Mouse (Mus musculus) heart, embryonic 16.5 days (tissue): ENCODE results near the gene Asic2. TPM values are rescaled to one million over a fixed set of nuclear protein-coding genes. Genes with fewer than 3 reads are reported as not detected.

Experiments
- ATAC-seq: fragments of 200-750 bp; cut with Nextera tagmentation; replicated peaks from 2 replicates; pipeline ENCODE4 v1.8.0; 2017; ENCODE audit warnings: moderate number of reproducible peaks; ENCODE audit not compliant: insufficient read depth, low FRiP score; ENCODE audit errors: extremely low read depth
- H3K27ac ChIP-seq: fragments of 300-500 bp; sonication (generic); 2 replicates; pipeline ENCODE4 v1.5.1; 2014; ENCODE audit warnings: mild to moderate bottlenecking, low read length, control low read depth, moderate library complexity
- H3K27me3 ChIP-seq: fragments of 300-500 bp; sonication (generic); 2 replicates; pipeline ENCODE4 v1.6.1; 2014; ENCODE audit warnings: low read length, mixed read lengths; ENCODE audit not compliant: control insufficient read depth, insufficient read depth
- H3K36me3 ChIP-seq: fragments of 300-500 bp; sonication (generic); 2 replicates; pipeline ENCODE4 v1.6.1; 2014; ENCODE audit not compliant: control insufficient read depth, insufficient read depth
- H3K4me1 ChIP-seq: fragments of 300-500 bp; sonication (generic); 2 replicates; pipeline ENCODE4 v1.6.1; 2014; ENCODE audit warnings: low read length, mixed read lengths; ENCODE audit not compliant: control insufficient read depth, insufficient read depth
- H3K4me2 ChIP-seq: fragments of 300-500 bp; sonication (generic); 2 replicates; pipeline ENCODE4 v1.6.1; 2014; ENCODE audit warnings: low read depth, mild to moderate bottlenecking, control low read depth, low read length
- H3K4me3 ChIP-seq: fragments of 300-500 bp; sonication (generic); 2 replicates; pipeline ENCODE4 v1.5.1; 2014; ENCODE audit warnings: mild to moderate bottlenecking, control low read depth, low read length
- H3K9ac ChIP-seq: fragments of 300-500 bp; sonication (generic); 2 replicates; pipeline ENCODE4 v1.6.1; 2014; ENCODE audit warnings: low read length, control low read depth
- H3K9me3 ChIP-seq: fragments of 300-500 bp; sonication (generic); replicated peaks from 2 replicates; pipeline ENCODE4 v1.6.1; 2016; ENCODE audit warnings: low read length; ENCODE audit not compliant: control insufficient read depth
- WGBS: fragments of 180-500 bp; shearing (Covaris S2); extraction: QIAGEN DNeasy Blood & Tissue Kit; methylation state at CpG from one replicate; pipeline ENCODE4 v1.1.7; 2014; 5-methylcytosine and 5-hydroxymethylcytosine counted together
- polyA plus RNA-seq: library from polyadenylated mRNA; unstranded; fragments of >200 nt; fragmentation: Nextera tagmentation; extraction: Ambion mirVana; gene quantifications from 2 replicates; pipeline ENCODE4 v1.2.1, GENCODE M21; 2015

Asic2 gene
- polyA plus RNA-seq, 1 experiment from 2014 or later = not detected

- H3K4me2 ChIP-seq = no peak overlapping the region
- WGBS = 68% methylated on average over 7 of the region's 7 CpGs
- H3K9ac ChIP-seq = no peak overlapping the region
- H3K4me3 ChIP-seq = no peak overlapping the region
- no peaks in the 10 kb centered on the region for H3K36me3 ChIP-seq
- H3K4me1 ChIP-seq = peaks cover 1% of the 10 kb centered on the region
- H3K27me3 ChIP-seq = no peaks in the 10 kb centered on the region
- H3K9me3 ChIP-seq = no peaks in the 10 kb centered on the region; the same call in 1 of the 2 replicates
- no peak for ATAC-seq
- H3K27ac ChIP-seq = no peak overlapping the region
These were observed 385.1 kb downstream of the Asic2 start for GRCm38 (mm10) chr11:81583195-81583594.

GRCm38 (mm10) chr11:81582161-81582560 is 386.1 kb downstream of the Asic2 start:
- no peak overlapping the region for H3K4me3 ChIP-seq
- H3K27ac ChIP-seq = no peak overlapping the region
- no peaks in the 10 kb centered on the region; the same call in 1 of the 2 replicates for H3K9me3 ChIP-seq
- H3K9ac ChIP-seq = no peak overlapping the region
- 34% methylated on average over 5 of the region's 5 CpGs for WGBS
- H3K4me1 ChIP-seq = no peaks in the 10 kb centered on the region
- H3K4me2 ChIP-seq = no peak overlapping the region
- H3K36me3 ChIP-seq = no peaks in the 10 kb centered on the region
- no peak for ATAC-seq
- no peaks in the 10 kb centered on the region for H3K27me3 ChIP-seq

GRCm38 (mm10) chr11:81579753-81580152 is 388.5 kb downstream of the Asic2 start:
- Histone ChIP-seq H3K4me2 (no peak overlapping the region), H3K9ac (no peak overlapping the region), H3K9me3 (no peaks in the 10 kb centered on the region; the same call in 1 of the 2 replicates), H3K36me3 (no peaks in the 10 kb centered on the region), H3K27me3 (no peaks in the 10 kb centered on the region), H3K27ac (no peak overlapping the region), H3K4me1 (no peaks in the 10 kb centered on the region), H3K4me3 (no peak overlapping the region)
- 37% methylated on average over 6 of the region's 6 CpGs for WGBS
- no peak for ATAC-seq

- 0 out of 2 replicates have a peak, but pooled peaks cover 2% of the 10 kb centered on the region for H3K27me3 ChIP-seq
- no peak overlapping the region for H3K4me3 ChIP-seq
- H3K36me3 ChIP-seq = no peaks in the 10 kb centered on the region
- H3K4me2 ChIP-seq = no peak overlapping the region
- H3K9ac ChIP-seq = no peak overlapping the region
- no peaks in the 10 kb centered on the region for H3K4me1 ChIP-seq
- ATAC-seq = no peak
- WGBS = 44% methylated on average over 3 of the region's 3 CpGs
- no peaks in the 10 kb centered on the region for H3K9me3 ChIP-seq
- no peak overlapping the region for H3K27ac ChIP-seq
These were observed 397.9 kb downstream of the Asic2 start for GRCm38 (mm10) chr11:81570406-81570805.

GRCm38 (mm10) chr11:81564857-81565256 is 403.4 kb downstream of the Asic2 start:
- Histone ChIP-seq H3K4me3 (no peak overlapping the region), H3K9ac (no peak overlapping the region), H3K36me3 (no peaks in the 10 kb centered on the region), H3K27ac (no peak overlapping the region), H3K9me3 (no peaks in the 10 kb centered on the region), H3K4me2 (no peak overlapping the region), H3K4me1 (no peaks in the 10 kb centered on the region), H3K27me3 (0 out of 2 replicates have a peak, but pooled peaks cover 2% of the 10 kb centered on the region)
- 80% methylated on average over 3 of the region's 3 CpGs for WGBS
- ATAC-seq = no peak

GRCm38 (mm10) chr11:81560374-81560773 is 407.9 kb downstream of the Asic2 start:
- Histone ChIP-seq H3K36me3 (no peaks in the 10 kb centered on the region), H3K4me2 (no peak overlapping the region), H3K9ac (no peak overlapping the region), H3K4me3 (no peak overlapping the region), H3K27ac (no peak overlapping the region), H3K9me3 (no peaks in the 10 kb centered on the region), H3K27me3 (no peaks in the 10 kb centered on the region), H3K4me1 (no peaks in the 10 kb centered on the region)
- WGBS = 96% methylated on average over 1 of the region's 1 CpGs
- no peak for ATAC-seq

GRCm38 (mm10) chr11:81543189-81543588 is 425.1 kb downstream of the Asic2 start:
- Histone ChIP-seq H3K27ac (no peak overlapping the region), H3K4me3 (no peak overlapping the region), H3K4me1 (no peaks in the 10 kb centered on the region), H3K9me3 (no peaks in the 10 kb centered on the region), H3K9ac (no peak overlapping the region), H3K4me2 (no peak overlapping the region), H3K36me3 (no peaks in the 10 kb centered on the region), H3K27me3 (no peaks in the 10 kb centered on the region)
- no peak for ATAC-seq
- WGBS = 75% methylated on average over 6 of the region's 6 CpGs

- WGBS = 22% methylated on average over 4 of the region's 4 CpGs
- no peaks in the 10 kb centered on the region for H3K36me3 ChIP-seq
- ATAC-seq = no peak
- no peaks in the 10 kb centered on the region for H3K27me3 ChIP-seq
- no peak overlapping the region for H3K9ac ChIP-seq
- no peaks in the 10 kb centered on the region for H3K4me1 ChIP-seq
- no peak overlapping the region for H3K27ac ChIP-seq
- H3K4me2 ChIP-seq = no peak overlapping the region
- no peak overlapping the region for H3K4me3 ChIP-seq
- no peaks in the 10 kb centered on the region for H3K9me3 ChIP-seq
These were observed 433.0 kb downstream of the Asic2 start for GRCm38 (mm10) chr11:81535121-81535717.

GRCm38 (mm10) chr11:81534686-81535085 is 433.6 kb downstream of the Asic2 start:
- Histone ChIP-seq H3K4me3 (no peak overlapping the region), H3K4me2 (no peak overlapping the region), H3K27ac (no peak overlapping the region), H3K4me1 (no peaks in the 10 kb centered on the region), H3K9ac (no peak overlapping the region), H3K27me3 (no peaks in the 10 kb centered on the region), H3K9me3 (no peaks in the 10 kb centered on the region), H3K36me3 (no peaks in the 10 kb centered on the region)
- ATAC-seq = no peak
- 10% methylated on average over 5 of the region's 5 CpGs for WGBS
